Mouse (Mus musculus) liver, embryonic 14.5 days (tissue): ENCODE data around the gene Mpi. TPM values are rescaled to one million over a fixed set of nuclear protein-coding genes. Genes with fewer than 3 reads are reported as not detected.

Experiments used
- ATAC-seq: fragments of 200-750 bp; cut with Nextera tagmentation; 2 replicates; pipeline ENCODE4 v1.8.0; 2017; ENCODE audit warnings: moderate number of reproducible peaks, mild to moderate bottlenecking, moderate library complexity; ENCODE audit not compliant: insufficient read depth
- DNase-seq, 3 experiments: peaks; one replicate each; pipeline ENCODE4 v3.0.0-alpha.2; 2012 to 2013; ENCODE audit warnings: low read depth in 3 of 3, low spot score in 3 of 3
- H3K27ac ChIP-seq: fragments of 300-500 bp; sonication (generic); 2 replicates; pipeline ENCODE4 v1.5.1; 2014; ENCODE audit warnings: moderate library complexity, mild to moderate bottlenecking, control low read depth, inconsistent platforms
- H3K27me3 ChIP-seq: fragments of 300-500 bp; sonication (generic); 2 replicates; pipeline ENCODE4 v1.6.1; 2014; ENCODE audit warnings: mild to moderate bottlenecking, low read length, moderate library complexity; ENCODE audit not compliant: control insufficient read depth, insufficient read depth
- H3K36me3 ChIP-seq: fragments of 300-500 bp; sonication (generic); replicated peaks from 2 replicates; pipeline ENCODE4 v1.6.1; 2014; ENCODE audit warnings: low read depth; ENCODE audit not compliant: control insufficient read depth, insufficient read depth
- H3K4me1 ChIP-seq, 2 experiments: fragments of 200-500 bp in 1 of 2; fragments of 300-500 bp in 1 of 2; sonication (generic) in 1 of 2; replicated peaks; 2 replicates each; pipeline ENCODE4 v1.6.1; 2012 to 2014; ENCODE audit warnings: antibody characterized with exemption in 1 of 2, inconsistent platforms in 1 of 2, low read length in 1 of 2; ENCODE audit not compliant: control insufficient read depth in 2 of 2, insufficient read depth in 2 of 2
- H3K4me2 ChIP-seq: fragments of 300-500 bp; sonication (generic); 2 replicates; pipeline ENCODE4 v1.6.1; 2014; ENCODE audit warnings: low read depth, mild to moderate bottlenecking, control low read depth, moderate library complexity
- H3K4me3 ChIP-seq, 2 experiments: fragments of 200-500 bp in 1 of 2; fragments of 300-500 bp in 1 of 2; sonication (generic) in 1 of 2; 2 replicates each; pipeline ENCODE4 v1.5.1; 2012 to 2014; ENCODE audit warnings: low read depth in 2 of 2, low read length in 2 of 2, mild to moderate bottlenecking in 2 of 2, control low read depth in 1 of 2, inconsistent platforms in 1 of 2, moderate library complexity in 1 of 2; ENCODE audit not compliant: insufficient read depth in 1 of 2
- H3K9ac ChIP-seq: fragments of 300-500 bp; sonication (generic); replicated peaks from 2 replicates; pipeline ENCODE4 v1.6.1; 2014; ENCODE audit warnings: mild to moderate bottlenecking, control low read depth, moderate library complexity
- H3K9me3 ChIP-seq: fragments of 300-500 bp; sonication (generic); 2 replicates; pipeline ENCODE4 v1.6.1; 2016; ENCODE audit warnings: low read length, mixed read lengths; ENCODE audit not compliant: control insufficient read depth
- CTCF ChIP-seq: IDR thresholded peaks from 2 replicates; pipeline ENCODE4 v1.5.1; 2016; ENCODE audit warnings: antibody characterized with exemption, low read depth, control low read depth
- EP300 ChIP-seq: IDR thresholded peaks from 2 replicates; pipeline ENCODE4 v1.6.1; 2016; ENCODE audit warnings: antibody characterized with exemption, low read depth
- WGBS: fragments of 180-500 bp; shearing (Covaris S2); extraction: QIAGEN DNeasy Blood & Tissue Kit; methylation state at CpG from one replicate; pipeline ENCODE4 v1.1.7; 2014; ENCODE audit not compliant: insufficient replicate concordance; 5-methylcytosine and 5-hydroxymethylcytosine counted together
- polyA plus RNA-seq, 2 experiments: library from polyadenylated mRNA; depleted of rRNA in 1 of 2; stranded (reverse) in 1 of 2; unstranded in 1 of 2; fragments of >200 nt; fragmentation: Nextera tagmentation in 1 of 2; extraction: Ambion mirVana in 1 of 2; gene quantifications; 2 replicates each; pipeline versions ENCODE4 v1.2.1 to v1.2.3; 2012 to 2014

Mpi gene
- polyA plus RNA-seq, 2 experiments: 6.7 to 8.1 TPM

GRCm38 (mm10) chr9:57510577-57510976 lies 42.0 kb downstream of the Mpi start:
- H3K9me3 ChIP-seq: no peaks in the 10 kb centered on the region
- H3K36me3 ChIP-seq: no peaks in the 10 kb centered on the region
- peaks cover 13% of the 10 kb centered on the region for H3K27me3 ChIP-seq
- ATAC-seq (no peak), DNase-seq (no peak)
- H3K9ac ChIP-seq: no peak overlapping the region
- TF ChIP-seq EP300 (no peak), CTCF (no peak)
- no peak overlapping the region for H3K4me3 ChIP-seq
- 54% methylated on average over 2 of the region's 2 CpGs for WGBS
- H3K4me2 ChIP-seq: no peak overlapping the region
- peaks cover 8 to 9% of the 10 kb centered on the region in 2 experiments for H3K4me1 ChIP-seq
- H3K27ac ChIP-seq: no peak overlapping the region

GRCm38 (mm10) chr9:57505700-57506099 lies 46.9 kb downstream of the Mpi start:
- H3K27me3 ChIP-seq: peaks cover 62% of the 10 kb centered on the region
- WGBS: 2% methylated on average over 8 of the region's 8 CpGs
- ATAC-seq (peak; percentile 99), DNase-seq (peak; percentile 83 to 87 (median 83))
- TF ChIP-seq EP300: peak; percentile 95
- TF ChIP-seq CTCF: peak; percentile 37
- H3K4me1 ChIP-seq: peaks cover 12 to 15% of the 10 kb centered on the region in 2 experiments
- no peak overlapping the region for H3K27ac ChIP-seq
- no peak overlapping the region for H3K4me3 ChIP-seq
- H3K9me3 ChIP-seq: no peaks in the 10 kb centered on the region
- peak overlapping the region; percentile 30 for H3K4me2 ChIP-seq
- no peak overlapping the region for H3K9ac ChIP-seq
- no peaks in the 10 kb centered on the region for H3K36me3 ChIP-seq

GRCm38 (mm10) chr9:57504891-57505290 lies 47.7 kb downstream of the Mpi start:
- Histone ChIP-seq H3K4me1 (peaks cover 12 to 15% of the 10 kb centered on the region in 2 experiments), H3K4me2 (no peak overlapping the region), H3K9ac (no peak overlapping the region), H3K27ac (no peak overlapping the region), H3K4me3 (no peak overlapping the region), H3K27me3 (peaks cover 66% of the 10 kb centered on the region), H3K36me3 (no peaks in the 10 kb centered on the region), H3K9me3 (no peaks in the 10 kb centered on the region)
- no peak for DNase-seq
- TF ChIP-seq EP300 (no peak), CTCF (no peak)
- WGBS: 39% methylated on average over 10 of the region's 10 CpGs
- ATAC-seq: no peak

- H3K4me2 ChIP-seq: peak overlapping the region; percentile 61
- ATAC-seq (no peak), DNase-seq (no peak)
- H3K27ac ChIP-seq: no peak overlapping the region
- H3K9ac ChIP-seq: no peak overlapping the region
- no peaks in the 10 kb centered on the region for H3K36me3 ChIP-seq
- peaks cover 71% of the 10 kb centered on the region for H3K27me3 ChIP-seq
- peak overlapping the region in 1 of 2 experiments; percentile 42; a peak in 2 of 4 replicates for H3K4me3 ChIP-seq
- no peak for TF ChIP-seq EP300
- TF ChIP-seq CTCF: peak; percentile 59
- 2% methylated on average over 34 of the region's 34 CpGs for WGBS
- H3K9me3 ChIP-seq: no peaks in the 10 kb centered on the region
- H3K4me1 ChIP-seq: peaks cover 12 to 15% of the 10 kb centered on the region in 2 experiments
Observed at GRCm38 (mm10) chr9:57504381-57504700, 48.2 kb downstream of the Mpi start.

- Histone ChIP-seq H3K9ac (no peak within 1 kb of the TSS), H3K4me3 (peak within 1 kb of the TSS in 1 of 2 experiments; percentile 42; a peak in 3 of 4 replicates), H3K36me3 (no peaks in the 10 kb centered on the region), H3K27ac (no peak within 1 kb of the TSS), H3K27me3 (peaks cover 72% of the 10 kb centered on the region), H3K9me3 (no peaks in the 10 kb centered on the region), H3K4me2 (peak within 1 kb of the TSS; percentile 61), H3K4me1 (peaks cover 12 to 15% of the 10 kb centered on the region in 2 experiments)
- 1% methylated on average over 46 of the region's 46 CpGs for WGBS
- ATAC-seq (no peak), DNase-seq (no peak)
- no peak for TF ChIP-seq CTCF
- TF ChIP-seq EP300: no peak
Observed at GRCm38 (mm10) chr9:57503622-57504380, 48.8 kb downstream of the Mpi start, which contains the start of gene Rpp25. Gene Rpp25, plus strand, starts transcription at chr9:57504026.
